Mouse (Mus musculus) cerebellum, adult 18-20 months (tissue): ENCODE measurements around the gene Phka2.

Experiments
- DNase-seq, 2 experiments: peaks; one replicate each; pipeline ENCODE4 v3.0.0; 2021

Phka2 gene

GRCm38 (mm10) chrX:160598562-160599458 lies 96.8 kb downstream of the Phka2 start:
- peak in 1 of 2 experiments; percentile 33 for DNase-seq

GRCm38 (mm10) chrX:160601053-160601452 lies 99.1 kb downstream of the Phka2 start:
- DNase-seq = no peak

- DNase-seq = no peak
These were observed 100.8 kb downstream of the Phka2 start for GRCm38 (mm10) chrX:160602770-160603169.

- no peak for DNase-seq
These were observed 101.3 kb downstream of the Phka2 start for GRCm38 (mm10) chrX:160603316-160603715.

- DNase-seq = no peak
These were observed 102.1 kb downstream of the Phka2 start for GRCm38 (mm10) chrX:160603981-160604541.

GRCm38 (mm10) chrX:160609849-160610248 lies 107.9 kb downstream of the Phka2 start:
- peak in 1 of 2 experiments; percentile 22 for DNase-seq

- no peak for DNase-seq
These were observed 108.5 kb downstream of the Phka2 start for GRCm38 (mm10) chrX:160610482-160610881.

GRCm38 (mm10) chrX:160610882-160611644 lies 109.1 kb downstream of the Phka2 start:
- DNase-seq = no peak
